Mouse (Mus musculus): Measurements from ENCODE around the gene Mmaa. TPM values are rescaled to one million over a fixed set of nuclear protein-coding genes. Genes with fewer than 3 reads are reported as not detected.

Mmaa gene
- polyA plus RNA-seq, 1 experiment from 2014 or later, result 13.3 TPM

DNA sequence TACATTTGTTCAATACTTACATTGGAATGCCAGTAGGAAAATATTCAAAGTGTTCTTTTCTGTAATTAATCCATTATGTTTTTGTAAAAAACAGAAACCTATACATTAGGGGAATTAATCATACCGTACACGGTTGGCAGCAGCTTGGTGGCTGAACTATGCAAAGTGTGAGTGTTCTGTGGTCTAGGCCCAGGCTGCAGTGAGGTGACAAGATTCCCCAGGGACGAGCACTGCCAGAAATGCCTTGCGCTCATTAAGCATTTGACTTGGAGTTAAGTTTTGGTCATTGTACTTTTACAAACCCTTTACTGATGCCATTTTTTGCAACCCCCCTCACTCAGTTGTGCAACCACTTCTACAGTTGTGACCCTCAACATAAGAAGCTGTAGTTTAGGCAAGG, 34.4 kb upstream of the Mmaa start:
- 91% methylated on average over 4 of the region's 4 CpGs for WGBS
- no peak overlapping the region for H3K4me3 ChIP-seq (ENCODE audit: low read depth, low read length)
- H3K27me3 ChIP-seq (ENCODE audit: control insufficient read depth, insufficient read depth, low read length), result no peaks in the 10 kb centered on the region
- no peak overlapping the region for H3K9ac ChIP-seq (ENCODE audit: low read length)
- no peaks in the 10 kb centered on the region for H3K4me1 ChIP-seq (replicated peaks; ENCODE audit: control insufficient read depth, insufficient read depth, low read length)
- H3K9me3 ChIP-seq (ENCODE audit: control insufficient read depth, low read length), result no peaks in the 10 kb centered on the region
- H3K27ac ChIP-seq (ENCODE audit: low read depth, low read length), result no peak overlapping the region
- no peaks in the 10 kb centered on the region for H3K36me3 ChIP-seq (ENCODE audit: control insufficient read depth, insufficient read depth, low read length)
- DNase-seq (ENCODE audit: low spot score) (no peak), ATAC-seq (replicated peaks; ENCODE audit: low FRiP score) (no peak)
- H3K4me2 ChIP-seq (ENCODE audit: low read depth, low read length, severe bottlenecking), result no peak overlapping the region

DNA sequence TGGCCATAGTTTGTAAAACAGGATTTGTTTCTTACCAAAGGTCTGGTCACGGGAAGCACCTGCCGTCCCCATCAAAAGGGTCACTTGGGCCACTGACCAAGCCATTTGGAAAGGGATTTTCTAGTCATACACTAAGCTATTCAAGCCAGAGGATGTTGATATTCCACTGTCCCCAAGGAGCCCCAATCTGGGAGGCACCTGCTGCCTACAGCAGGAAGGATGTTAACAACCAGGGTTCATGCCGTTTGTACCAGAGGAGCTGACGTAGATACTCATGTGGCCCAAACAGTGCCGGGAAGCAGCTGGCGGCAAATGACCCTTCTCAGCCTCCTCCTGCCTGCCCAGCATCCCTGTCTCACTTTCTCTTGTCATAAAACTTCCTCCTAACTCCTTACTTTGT, 30.8 kb upstream of the Mmaa start:
- H3K4me2 ChIP-seq (ENCODE audit: low read depth, low read length, severe bottlenecking), result no peak overlapping the region
- ATAC-seq (replicated peaks; ENCODE audit: low FRiP score), result no peak
- 82% methylated on average over 6 of the region's 6 CpGs for WGBS
- H3K27me3 ChIP-seq (ENCODE audit: control insufficient read depth, insufficient read depth, low read length), result no peaks in the 10 kb centered on the region
- H3K4me3 ChIP-seq (ENCODE audit: low read depth, low read length), result no peak overlapping the region
- H3K9me3 ChIP-seq (ENCODE audit: control insufficient read depth, low read length), result no peaks in the 10 kb centered on the region
- no peaks in the 10 kb centered on the region for H3K4me1 ChIP-seq (replicated peaks; ENCODE audit: control insufficient read depth, insufficient read depth, low read length)
- H3K9ac ChIP-seq (ENCODE audit: low read length), result no peak overlapping the region
- no peaks in the 10 kb centered on the region for H3K36me3 ChIP-seq (ENCODE audit: control insufficient read depth, insufficient read depth, low read length)
- H3K27ac ChIP-seq (ENCODE audit: low read depth, low read length), result no peak overlapping the region
- DNase-seq (ENCODE audit: low spot score), result peak; percentile 41

DNA sequence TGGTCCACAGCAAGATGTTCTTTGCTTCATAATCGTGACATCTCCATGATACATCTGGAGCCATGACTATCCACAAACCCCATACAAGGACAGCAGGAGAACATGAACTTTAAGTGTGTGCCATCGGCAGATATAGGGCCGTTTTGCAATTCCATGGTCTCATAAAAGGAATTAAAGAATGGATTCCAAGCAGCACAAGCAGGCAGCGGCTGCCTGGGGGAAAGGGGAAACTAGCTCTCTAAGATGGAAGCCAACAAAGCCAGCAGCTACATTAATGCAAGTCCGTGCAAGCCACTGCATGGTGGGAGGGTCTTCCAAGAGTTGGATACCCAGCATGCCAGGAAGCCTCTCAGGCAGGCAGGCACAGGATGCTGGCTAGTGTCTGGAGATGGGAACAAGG, 30.2 kb upstream of the Mmaa start:
- 80% methylated on average over 5 of the region's 5 CpGs for WGBS
- no peaks in the 10 kb centered on the region for H3K9me3 ChIP-seq (ENCODE audit: control insufficient read depth, low read length)
- DNase-seq (ENCODE audit: low spot score), result peak; percentile 27
- no peak for ATAC-seq (replicated peaks; ENCODE audit: low FRiP score)
- no peaks in the 10 kb centered on the region for H3K27me3 ChIP-seq (ENCODE audit: control insufficient read depth, insufficient read depth, low read length)
- H3K27ac ChIP-seq (ENCODE audit: low read depth, low read length), result no peak overlapping the region
- no peaks in the 10 kb centered on the region for H3K36me3 ChIP-seq (ENCODE audit: control insufficient read depth, insufficient read depth, low read length)
- H3K4me3 ChIP-seq (ENCODE audit: low read depth, low read length), result no peak overlapping the region
- no peak overlapping the region for H3K4me2 ChIP-seq (ENCODE audit: low read depth, low read length, severe bottlenecking)
- H3K9ac ChIP-seq (ENCODE audit: low read length), result no peak overlapping the region
- H3K4me1 ChIP-seq (replicated peaks; ENCODE audit: control insufficient read depth, insufficient read depth, low read length), result no peaks in the 10 kb centered on the region

DNA sequence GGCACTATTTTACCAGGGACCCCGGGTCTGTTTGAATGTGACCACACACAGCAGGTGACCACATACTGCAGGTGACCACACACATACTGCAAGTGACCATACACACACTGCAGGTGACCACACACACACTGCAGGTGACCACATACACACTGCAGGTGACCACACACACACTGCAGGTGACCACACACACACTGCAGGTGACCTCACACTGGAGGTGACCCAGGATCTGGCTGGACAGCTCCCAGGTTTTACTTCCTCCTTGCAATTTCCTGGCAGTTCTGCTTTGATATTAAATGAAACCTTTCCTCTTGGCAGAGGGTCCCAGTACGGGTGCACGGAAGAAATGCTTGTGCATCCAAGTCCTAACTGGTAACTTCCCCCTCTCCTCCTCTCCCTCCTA, 29.3 kb upstream of the Mmaa start:
- H3K4me2 ChIP-seq (ENCODE audit: low read depth, low read length, severe bottlenecking), result no peak overlapping the region
- no peaks in the 10 kb centered on the region for H3K9me3 ChIP-seq (ENCODE audit: control insufficient read depth, low read length)
- WGBS, result 79% methylated on average over 3 of the region's 3 CpGs
- H3K4me1 ChIP-seq (replicated peaks; ENCODE audit: control insufficient read depth, insufficient read depth, low read length), result no peaks in the 10 kb centered on the region
- H3K4me3 ChIP-seq (ENCODE audit: low read depth, low read length), result no peak overlapping the region
- ATAC-seq (replicated peaks; ENCODE audit: low FRiP score), result no peak
- DNase-seq (ENCODE audit: low spot score), result peak; percentile 21
- no peaks in the 10 kb centered on the region for H3K36me3 ChIP-seq (ENCODE audit: control insufficient read depth, insufficient read depth, low read length)
- no peak overlapping the region for H3K27ac ChIP-seq (ENCODE audit: low read depth, low read length)
- no peaks in the 10 kb centered on the region for H3K27me3 ChIP-seq (ENCODE audit: control insufficient read depth, insufficient read depth, low read length)
- H3K9ac ChIP-seq (ENCODE audit: low read length), result no peak overlapping the region

DNA sequence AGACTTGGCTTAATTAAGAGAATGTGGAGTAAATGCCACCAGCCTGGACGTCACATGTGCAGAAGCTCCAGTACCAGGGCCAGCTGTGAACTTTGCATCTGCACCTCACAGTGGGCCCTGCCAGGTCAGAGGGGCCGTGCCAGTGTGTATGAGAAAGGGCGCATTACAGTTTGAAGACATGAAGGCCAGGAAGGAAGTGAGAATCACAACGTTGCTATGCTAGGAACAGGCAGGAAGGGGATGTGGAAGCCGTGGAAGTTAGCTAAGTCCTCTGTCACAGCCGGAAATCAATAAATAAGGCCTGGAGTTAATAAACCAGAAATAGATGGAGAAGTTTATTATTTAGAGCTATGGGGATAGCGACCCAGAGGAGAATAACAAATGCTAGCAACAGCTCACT, 28.4 kb upstream of the Mmaa start:
- no peaks in the 10 kb centered on the region for H3K27me3 ChIP-seq (ENCODE audit: control insufficient read depth, insufficient read depth, low read length)
- ATAC-seq (replicated peaks; ENCODE audit: low FRiP score) (no peak), DNase-seq (ENCODE audit: low spot score) (peak; percentile 42)
- H3K4me2 ChIP-seq (ENCODE audit: low read depth, low read length, severe bottlenecking), result no peak overlapping the region
- no peak overlapping the region for H3K4me3 ChIP-seq (ENCODE audit: low read depth, low read length)
- H3K27ac ChIP-seq (ENCODE audit: low read depth, low read length), result no peak overlapping the region
- no peaks in the 10 kb centered on the region for H3K4me1 ChIP-seq (replicated peaks; ENCODE audit: control insufficient read depth, insufficient read depth, low read length)
- WGBS, result 81% methylated on average over 7 of the region's 7 CpGs
- no peaks in the 10 kb centered on the region for H3K36me3 ChIP-seq (ENCODE audit: control insufficient read depth, insufficient read depth, low read length)
- no peaks in the 10 kb centered on the region for H3K9me3 ChIP-seq (ENCODE audit: control insufficient read depth, low read length)
- H3K9ac ChIP-seq (ENCODE audit: low read length), result no peak overlapping the region

DNA sequence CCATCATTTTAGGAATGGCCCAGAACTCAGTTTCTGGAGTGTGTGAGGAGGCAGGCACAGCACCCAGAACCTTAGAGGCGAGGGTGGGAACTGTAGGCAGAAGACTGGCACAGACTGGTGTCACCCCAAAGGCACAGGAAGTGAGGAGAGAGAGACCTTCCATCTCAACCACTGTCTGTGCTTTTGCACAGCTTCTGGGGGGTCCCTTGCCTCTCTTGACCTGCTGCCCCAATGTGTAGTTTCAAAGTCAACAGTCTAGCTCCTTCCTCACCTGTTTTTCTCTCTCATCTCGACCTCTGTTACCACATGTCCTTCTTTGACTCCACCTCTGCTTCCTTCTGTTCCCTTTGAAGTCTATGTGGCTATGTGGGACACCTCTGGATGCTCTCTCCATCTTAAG, 16.1 kb upstream of the Mmaa start:
- H3K27ac ChIP-seq (ENCODE audit: low read depth, low read length), result no peak overlapping the region
- no peaks in the 10 kb centered on the region for H3K4me1 ChIP-seq (replicated peaks; ENCODE audit: control insufficient read depth, insufficient read depth, low read length)
- H3K4me2 ChIP-seq (ENCODE audit: low read depth, low read length, severe bottlenecking), result no peak overlapping the region
- no peaks in the 10 kb centered on the region for H3K36me3 ChIP-seq (ENCODE audit: control insufficient read depth, insufficient read depth, low read length)
- H3K9ac ChIP-seq (ENCODE audit: low read length), result no peak overlapping the region
- H3K9me3 ChIP-seq (ENCODE audit: control insufficient read depth, low read length), result no peaks in the 10 kb centered on the region
- no peak overlapping the region for H3K4me3 ChIP-seq (ENCODE audit: low read depth, low read length)
- WGBS, result 76% methylated on average over 2 of the region's 2 CpGs
- ATAC-seq (replicated peaks; ENCODE audit: low FRiP score), result no peak
- H3K27me3 ChIP-seq (ENCODE audit: control insufficient read depth, insufficient read depth, low read length), result no peaks in the 10 kb centered on the region
- no peak for DNase-seq (ENCODE audit: low spot score)

DNA sequence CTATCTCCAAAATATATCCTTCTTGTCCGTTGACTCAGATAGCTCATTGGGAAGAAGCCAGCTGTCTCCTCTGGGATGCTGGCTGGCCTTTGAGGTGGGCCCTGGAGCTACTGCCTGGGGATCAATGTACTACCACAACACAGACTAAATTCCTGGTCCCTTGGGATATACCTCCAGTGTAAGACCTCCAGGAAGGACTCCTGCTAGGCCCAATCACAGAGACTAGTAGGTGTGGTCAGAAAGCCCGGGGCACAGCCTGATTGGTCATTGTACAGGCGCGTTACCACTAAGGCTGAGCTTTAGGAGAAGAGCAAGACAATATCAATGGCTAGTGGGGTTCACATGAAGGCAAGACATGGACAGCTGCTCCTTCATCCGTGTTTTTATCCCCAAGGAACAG, 11.2 kb upstream of the Mmaa start:
- H3K36me3 ChIP-seq (ENCODE audit: control insufficient read depth, insufficient read depth, low read length), result no peaks in the 10 kb centered on the region
- DNase-seq (ENCODE audit: low spot score) (no peak), ATAC-seq (replicated peaks; ENCODE audit: low FRiP score) (no peak)
- WGBS, result 65% methylated on average over 5 of the region's 5 CpGs
- no peaks in the 10 kb centered on the region for H3K9me3 ChIP-seq (ENCODE audit: control insufficient read depth, low read length)
- H3K27me3 ChIP-seq (ENCODE audit: control insufficient read depth, insufficient read depth, low read length), result no peaks in the 10 kb centered on the region
- no peak overlapping the region for H3K27ac ChIP-seq (ENCODE audit: low read depth, low read length)
- H3K4me3 ChIP-seq (ENCODE audit: low read depth, low read length), result no peak overlapping the region
- H3K9ac ChIP-seq (ENCODE audit: low read length), result no peak overlapping the region
- H3K4me1 ChIP-seq (replicated peaks; ENCODE audit: control insufficient read depth, insufficient read depth, low read length), result no peaks in the 10 kb centered on the region
- no peak overlapping the region for H3K4me2 ChIP-seq (ENCODE audit: low read depth, low read length, severe bottlenecking)

DNA sequence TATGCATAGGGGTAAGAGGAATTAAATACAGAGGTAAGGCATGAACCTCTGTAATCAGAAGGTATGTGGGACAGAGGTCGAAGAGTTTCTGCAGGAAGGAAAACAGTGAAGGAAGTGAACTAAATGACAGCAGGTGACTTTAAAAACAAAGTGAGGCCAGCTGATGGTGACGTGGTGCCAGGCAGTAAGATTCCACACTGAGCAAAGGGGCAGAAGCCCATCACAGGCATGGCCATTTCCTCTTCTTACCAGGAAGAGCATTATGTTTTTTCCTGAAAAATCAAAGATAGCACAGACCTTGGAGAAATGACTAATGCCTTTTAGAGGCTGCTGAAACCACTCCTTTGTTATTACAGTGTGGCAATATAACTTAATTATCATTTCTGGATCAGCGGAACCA, 6.8 kb upstream of the Mmaa start:
- Histone ChIP-seq H3K9ac (ENCODE audit: low read length) (no peak overlapping the region), H3K36me3 (ENCODE audit: control insufficient read depth, insufficient read depth, low read length) (no peaks in the 10 kb centered on the region), H3K9me3 (ENCODE audit: control insufficient read depth, low read length) (no peaks in the 10 kb centered on the region), H3K4me2 (ENCODE audit: low read depth, low read length, severe bottlenecking) (no peak overlapping the region), H3K4me3 (ENCODE audit: low read depth, low read length) (no peak overlapping the region), H3K27ac (ENCODE audit: low read depth, low read length) (no peak overlapping the region), H3K4me1 (replicated peaks; ENCODE audit: control insufficient read depth, insufficient read depth, low read length) (no peaks in the 10 kb centered on the region), H3K27me3 (ENCODE audit: control insufficient read depth, insufficient read depth, low read length) (no peaks in the 10 kb centered on the region)
- DNase-seq (ENCODE audit: low spot score) (no peak), ATAC-seq (replicated peaks; ENCODE audit: low FRiP score) (no peak)
- 84% methylated on average over 3 of the region's 3 CpGs for WGBS

DNA sequence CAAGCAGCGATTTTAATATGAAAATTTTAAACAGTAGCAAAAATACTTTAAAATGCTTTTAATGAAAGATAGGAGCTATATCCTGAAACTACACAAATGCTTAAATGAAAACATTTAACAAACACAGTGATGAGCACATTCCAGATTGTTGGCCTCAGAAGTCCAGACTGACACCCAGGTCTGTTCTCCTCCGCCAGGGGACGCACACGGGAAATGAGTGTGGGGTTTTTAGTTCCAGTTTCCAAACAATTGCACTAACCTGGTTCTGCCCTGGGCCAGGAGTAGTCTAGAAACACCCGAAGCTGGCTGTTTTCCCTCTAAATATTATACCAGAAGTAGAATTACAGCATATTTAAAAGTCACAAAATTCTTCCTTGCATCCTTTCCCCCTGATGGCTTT, 5.0 kb upstream of the Mmaa start:
- Histone ChIP-seq H3K9ac (ENCODE audit: low read length) (no peak overlapping the region), H3K9me3 (ENCODE audit: control insufficient read depth, low read length) (no peaks in the 10 kb centered on the region), H3K27ac (ENCODE audit: low read depth, low read length) (no peak overlapping the region), H3K4me1 (replicated peaks; ENCODE audit: control insufficient read depth, insufficient read depth, low read length) (peaks cover 5% of the 10 kb centered on the region; the same call in 1 of the 2 replicates), H3K4me3 (ENCODE audit: low read depth, low read length) (no peak overlapping the region), H3K36me3 (ENCODE audit: control insufficient read depth, insufficient read depth, low read length) (no peaks in the 10 kb centered on the region), H3K27me3 (ENCODE audit: control insufficient read depth, insufficient read depth, low read length) (no peaks in the 10 kb centered on the region), H3K4me2 (ENCODE audit: low read depth, low read length, severe bottlenecking) (no peak overlapping the region)
- WGBS, result 88% methylated on average over 5 of the region's 5 CpGs
- no peak for ATAC-seq (replicated peaks; ENCODE audit: low FRiP score)
- no peak for DNase-seq (ENCODE audit: low spot score)

Measured in forebrain, embryonic 11.5 days (tissue).